Mouse (Mus musculus): ENCODE results near the gene Mark4. TPM values are rescaled to one million over a fixed set of nuclear protein-coding genes. Genes with fewer than 3 reads are reported as not detected.

The Mark4 gene
- polyA plus RNA-seq, 1 experiment = 14.1 TPM

DNA sequence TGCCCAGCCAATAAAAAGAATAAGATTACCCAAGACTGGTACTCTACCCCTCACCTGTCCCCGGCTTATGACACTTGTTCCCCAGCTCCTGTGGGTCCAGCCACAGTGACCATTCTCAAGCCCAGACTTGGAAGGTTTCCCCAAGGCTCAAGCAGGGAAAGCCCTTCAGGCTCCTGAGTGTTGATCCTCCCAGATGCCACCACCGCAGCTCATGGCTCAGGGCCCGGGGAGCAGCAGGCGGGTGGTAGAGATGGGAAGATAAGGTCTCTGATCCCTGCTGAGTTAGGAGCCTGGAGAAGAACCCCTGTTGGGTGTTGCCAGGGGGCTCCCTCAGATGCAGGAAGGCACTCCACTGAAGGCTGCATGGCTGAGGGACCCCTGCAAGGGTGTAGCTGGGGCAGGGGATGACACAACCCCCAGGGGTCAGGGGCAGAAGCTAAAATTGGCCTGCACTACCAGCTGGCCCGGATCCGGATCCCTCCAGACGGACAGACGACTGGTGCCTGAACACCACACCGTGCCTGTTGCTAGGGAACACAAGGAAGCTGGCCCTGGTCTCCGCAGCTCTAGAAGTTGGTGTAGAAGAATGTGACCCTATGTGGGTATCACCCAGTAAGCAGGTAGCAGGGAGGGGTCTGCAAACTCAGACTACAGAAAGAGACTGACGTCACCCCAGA is 2.7 kb downstream of the Mark4 start:
- H3K4me1 ChIP-seq (ENCODE audit: control insufficient read depth, insufficient read depth, low read length) = peaks cover 18% of the 10 kb centered on the region
- H3K27me3 ChIP-seq (ENCODE audit: control insufficient read depth, insufficient read depth, low read length) = no peaks in the 10 kb centered on the region
- H3K4me3 ChIP-seq (ENCODE audit: control insufficient read depth, low read depth, low read length) = no peak overlapping the region
- H3K36me3 ChIP-seq (ENCODE audit: control insufficient read depth, insufficient read depth, low read length) = no peaks in the 10 kb centered on the region
- TF ChIP-seq POLR2A (IDR thresholded peaks at IDR 0.05; ENCODE audit: control insufficient read depth, low read depth, low read length) (no peak), CTCF (IDR thresholded peaks at IDR 0.05; ENCODE audit: control insufficient read depth, insufficient read depth, insufficient replicate concordance, low read depth, low read length) (no peak)
- H3K27ac ChIP-seq (ENCODE audit: control insufficient read depth, insufficient read depth, low read depth, low read length) = peak overlapping the region; percentile 32; the same call in 1 of the 2 replicates

- Histone ChIP-seq H3K36me3 (ENCODE audit: control insufficient read depth, insufficient read depth, low read length) (no peaks in the 10 kb centered on the region), H3K27me3 (ENCODE audit: control insufficient read depth, insufficient read depth, low read length) (no peaks in the 10 kb centered on the region), H3K4me1 (ENCODE audit: control insufficient read depth, insufficient read depth, low read length) (peaks cover 18% of the 10 kb centered on the region), H3K27ac (ENCODE audit: control insufficient read depth, insufficient read depth, low read depth, low read length) (no peak overlapping the region), H3K4me3 (ENCODE audit: control insufficient read depth, low read depth, low read length) (no peak overlapping the region)
- TF ChIP-seq POLR2A (IDR thresholded peaks at IDR 0.05; ENCODE audit: control insufficient read depth, low read depth, low read length) = no peak
- TF ChIP-seq CTCF (IDR thresholded peaks at IDR 0.05; ENCODE audit: control insufficient read depth, insufficient read depth, insufficient replicate concordance, low read depth, low read length) = no peak
Measured at GRCm38 (mm10) chr7:19455186-19455585, 3.4 kb downstream of the Mark4 start.

GRCm38 (mm10) chr7:19449165-19449564 is 9.5 kb downstream of the Mark4 start:
- H3K4me3 ChIP-seq (ENCODE audit: control insufficient read depth, low read depth, low read length) = no peak overlapping the region
- TF ChIP-seq POLR2A (IDR thresholded peaks at IDR 0.05; ENCODE audit: control insufficient read depth, low read depth, low read length) (no peak), CTCF (IDR thresholded peaks at IDR 0.05; ENCODE audit: control insufficient read depth, insufficient read depth, insufficient replicate concordance, low read depth, low read length) (no peak)
- H3K4me1 ChIP-seq (ENCODE audit: control insufficient read depth, insufficient read depth, low read length) = peaks cover 3% of the 10 kb centered on the region
- H3K27me3 ChIP-seq (ENCODE audit: control insufficient read depth, insufficient read depth, low read length) = no peaks in the 10 kb centered on the region
- no peak overlapping the region for H3K27ac ChIP-seq (ENCODE audit: control insufficient read depth, insufficient read depth, low read depth, low read length)
- no peaks in the 10 kb centered on the region for H3K36me3 ChIP-seq (ENCODE audit: control insufficient read depth, insufficient read depth, low read length)

GRCm38 (mm10) chr7:19447689-19448088 is 10.9 kb downstream of the Mark4 start:
- Histone ChIP-seq H3K27me3 (ENCODE audit: control insufficient read depth, insufficient read depth, low read length) (no peaks in the 10 kb centered on the region), H3K36me3 (ENCODE audit: control insufficient read depth, insufficient read depth, low read length) (no peaks in the 10 kb centered on the region), H3K27ac (ENCODE audit: control insufficient read depth, insufficient read depth, low read depth, low read length) (no peak overlapping the region), H3K4me1 (ENCODE audit: control insufficient read depth, insufficient read depth, low read length) (no peaks in the 10 kb centered on the region), H3K4me3 (ENCODE audit: control insufficient read depth, low read depth, low read length) (no peak overlapping the region)
- TF ChIP-seq CTCF (IDR thresholded peaks at IDR 0.05; ENCODE audit: control insufficient read depth, insufficient read depth, insufficient replicate concordance, low read depth, low read length) (no peak), POLR2A (IDR thresholded peaks at IDR 0.05; ENCODE audit: control insufficient read depth, low read depth, low read length) (no peak)

GRCm38 (mm10) chr7:19444801-19445200 is 13.8 kb downstream of the Mark4 start:
- no peak overlapping the region for H3K4me3 ChIP-seq (ENCODE audit: control insufficient read depth, low read depth, low read length)
- TF ChIP-seq POLR2A (IDR thresholded peaks at IDR 0.05; ENCODE audit: control insufficient read depth, low read depth, low read length) (no peak), CTCF (IDR thresholded peaks at IDR 0.05; ENCODE audit: control insufficient read depth, insufficient read depth, insufficient replicate concordance, low read depth, low read length) (no peak)
- no peaks in the 10 kb centered on the region for H3K36me3 ChIP-seq (ENCODE audit: control insufficient read depth, insufficient read depth, low read length)
- no peaks in the 10 kb centered on the region for H3K4me1 ChIP-seq (ENCODE audit: control insufficient read depth, insufficient read depth, low read length)
- H3K27ac ChIP-seq (ENCODE audit: control insufficient read depth, insufficient read depth, low read depth, low read length) = no peak overlapping the region; the same call in 1 of the 2 replicates
- no peaks in the 10 kb centered on the region for H3K27me3 ChIP-seq (ENCODE audit: control insufficient read depth, insufficient read depth, low read length)

GRCm38 (mm10) chr7:19443344-19443743 is 15.3 kb downstream of the Mark4 start:
- no peak overlapping the region for H3K4me3 ChIP-seq (ENCODE audit: control insufficient read depth, low read depth, low read length)
- peak overlapping the region; percentile 20 for H3K27ac ChIP-seq (ENCODE audit: control insufficient read depth, insufficient read depth, low read depth, low read length)
- H3K27me3 ChIP-seq (ENCODE audit: control insufficient read depth, insufficient read depth, low read length) = no peaks in the 10 kb centered on the region
- no peaks in the 10 kb centered on the region for H3K4me1 ChIP-seq (ENCODE audit: control insufficient read depth, insufficient read depth, low read length)
- no peaks in the 10 kb centered on the region for H3K36me3 ChIP-seq (ENCODE audit: control insufficient read depth, insufficient read depth, low read length)
- TF ChIP-seq POLR2A (IDR thresholded peaks at IDR 0.05; ENCODE audit: control insufficient read depth, low read depth, low read length) (no peak), CTCF (IDR thresholded peaks at IDR 0.05; ENCODE audit: control insufficient read depth, insufficient read depth, insufficient replicate concordance, low read depth, low read length) (peak; percentile 50; the same call in 1 of the 2 replicates)

DNA sequence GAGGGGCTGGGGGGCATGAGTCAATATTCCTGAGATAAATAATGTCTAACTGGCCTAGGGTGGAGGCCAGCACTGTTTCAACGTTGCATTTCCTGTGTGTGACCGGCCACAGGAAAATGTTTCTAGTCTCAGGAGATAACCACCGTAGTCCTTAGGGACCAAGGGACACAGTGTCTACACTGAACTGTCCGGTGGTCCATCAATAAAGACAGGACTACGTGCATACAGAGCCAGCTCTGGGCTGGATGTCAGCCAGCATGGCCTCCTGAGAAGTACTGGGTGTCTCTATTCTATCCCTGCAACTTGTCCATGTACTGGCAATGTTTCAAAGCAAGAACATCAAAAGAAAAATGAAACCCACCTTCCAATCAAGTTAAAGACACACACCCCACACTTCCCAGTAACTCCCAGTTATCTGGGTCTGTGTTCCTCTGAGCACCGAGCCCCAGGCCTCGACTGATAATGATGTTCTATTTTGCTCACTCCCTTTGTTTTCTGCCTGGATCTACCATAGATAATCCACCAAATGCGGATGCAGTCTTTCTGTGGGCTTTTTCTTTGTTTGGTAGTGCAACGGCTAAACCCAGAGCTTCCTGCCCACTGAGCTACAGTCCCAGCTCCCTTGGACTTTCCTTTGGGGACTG is 17.1 kb downstream of the Mark4 start:
- Histone ChIP-seq H3K27me3 (ENCODE audit: control insufficient read depth, insufficient read depth, low read length) (no peaks in the 10 kb centered on the region), H3K36me3 (ENCODE audit: control insufficient read depth, insufficient read depth, low read length) (no peaks in the 10 kb centered on the region), H3K4me1 (ENCODE audit: control insufficient read depth, insufficient read depth, low read length) (no peaks in the 10 kb centered on the region), H3K27ac (ENCODE audit: control insufficient read depth, insufficient read depth, low read depth, low read length) (peak overlapping the region; percentile 33; the same call in 1 of the 2 replicates), H3K4me3 (ENCODE audit: control insufficient read depth, low read depth, low read length) (no peak overlapping the region)
- TF ChIP-seq POLR2A (IDR thresholded peaks at IDR 0.05; ENCODE audit: control insufficient read depth, low read depth, low read length) (no peak), CTCF (IDR thresholded peaks at IDR 0.05; ENCODE audit: control insufficient read depth, insufficient read depth, insufficient replicate concordance, low read depth, low read length) (no peak)
